Mouse (Mus musculus): ENCODE results near the gene Adamtsl3.

Adamtsl3 gene

DNA sequence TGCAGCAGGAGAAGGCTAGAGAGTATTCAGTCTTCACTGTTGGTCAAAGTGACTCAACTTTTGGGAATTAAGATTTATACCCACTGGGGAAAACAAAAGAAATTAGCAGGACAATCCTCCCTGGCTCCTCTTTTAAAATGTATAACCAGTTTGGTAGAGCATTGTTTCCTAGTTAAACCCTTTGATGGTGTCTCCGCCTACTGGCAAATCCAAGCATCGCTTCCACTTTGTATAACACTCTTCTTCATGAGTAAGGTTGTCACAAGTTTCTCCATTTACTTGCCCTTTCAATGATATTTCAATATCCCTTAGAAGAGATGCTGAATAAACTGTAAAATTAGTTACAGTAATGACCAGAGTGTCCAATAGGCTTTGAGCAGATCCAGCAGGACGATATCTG, 274.1 kb downstream of the Adamtsl3 start:
- in situ Hi-C loops (cut with MboI; ENCODE audit: low sequenced_read_pairs): no loop called here

DNA sequence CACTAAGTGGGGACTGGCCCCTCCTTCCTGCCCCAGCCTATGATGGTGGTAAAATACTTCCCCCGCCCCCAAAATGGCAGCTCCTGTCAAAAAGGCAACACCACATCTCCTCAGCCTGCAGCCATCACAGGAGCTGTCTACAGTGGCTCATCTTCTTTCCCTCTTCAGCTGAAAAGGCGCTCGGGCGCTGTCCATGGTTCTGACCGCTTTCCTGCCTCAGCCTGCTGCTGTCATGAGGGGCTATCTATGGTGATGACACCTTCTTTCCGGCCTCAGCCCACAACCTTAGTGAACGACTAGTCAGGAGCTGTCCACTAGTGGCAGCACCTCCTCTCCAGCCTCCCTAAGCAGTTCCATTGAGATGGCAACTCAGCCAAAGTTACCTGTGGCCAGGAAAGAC, 289.8 kb downstream of the Adamtsl3 start:
- in situ Hi-C loops (cut with MboI; ENCODE audit: low sequenced_read_pairs): no loop called here

DNA sequence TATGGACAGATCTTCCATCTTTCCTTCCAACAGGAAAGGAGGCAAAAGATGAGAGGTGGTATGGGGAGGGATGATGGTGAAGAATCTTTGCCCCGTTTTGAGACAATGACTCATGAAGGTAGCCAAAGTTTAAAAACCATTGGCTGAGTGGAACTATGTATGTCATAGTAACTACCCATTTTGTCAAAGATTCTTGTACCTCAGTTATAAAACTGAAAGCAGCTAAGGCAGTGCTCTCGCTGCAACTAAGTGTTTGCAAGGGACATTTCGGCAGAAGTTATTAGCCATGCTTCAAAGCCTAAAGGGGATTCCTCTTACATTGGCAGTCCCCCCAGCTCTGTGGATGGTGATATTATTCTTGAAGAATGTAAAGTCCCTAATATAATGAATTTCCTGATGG, 311.7 kb downstream of the Adamtsl3 start:
- in situ Hi-C loops (cut with MboI; ENCODE audit: low sequenced_read_pairs): no loop called here

GRCm38 (mm10) chr7:82647909-82648308, 312.4 kb downstream of the Adamtsl3 start:
- in situ Hi-C loops (cut with MboI; ENCODE audit: low sequenced_read_pairs): no loop called here

DNA sequence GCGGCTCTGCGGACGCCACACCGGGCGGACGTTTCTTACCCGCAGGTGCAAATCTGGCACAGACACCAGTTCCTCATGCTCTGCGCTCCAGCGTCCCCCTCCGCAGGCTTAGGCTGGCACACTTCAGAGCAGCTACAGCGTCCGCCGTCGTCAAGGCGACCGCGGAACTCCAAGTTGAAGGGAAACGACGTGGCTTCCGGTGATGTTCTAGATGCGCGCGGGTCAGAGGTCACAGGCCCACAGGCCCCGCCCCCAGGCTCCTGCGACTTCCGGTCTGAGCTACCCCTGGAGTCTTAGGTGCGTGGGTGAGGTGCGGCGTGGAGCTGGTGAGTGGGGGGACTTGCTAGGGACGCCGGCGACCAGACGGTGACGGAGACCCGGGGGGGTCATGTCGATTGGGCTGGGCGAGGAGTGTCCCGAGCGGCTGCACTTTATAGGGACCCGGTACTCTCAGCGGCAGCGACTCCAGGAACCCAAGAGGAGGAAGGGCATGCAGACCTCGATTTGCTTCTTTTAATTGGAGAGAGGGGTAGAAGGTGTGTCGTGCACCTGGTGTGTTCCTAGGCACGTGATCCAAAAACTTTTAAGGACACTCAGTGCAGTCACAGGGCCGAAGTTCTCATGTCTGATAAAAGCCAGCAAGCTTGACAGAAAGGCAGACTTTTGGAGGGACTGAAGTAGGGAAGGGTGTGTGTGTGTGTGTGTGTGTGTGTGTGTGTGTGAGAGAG, 313.0 kb downstream of the Adamtsl3 start, which contains the start of the genes Saxo2 and Efl1:
TSS of gene Saxo2 (minus strand) at position 176 of the 728 bp plus-strand sequence.
TSS of gene Efl1 (plus strand) at position 262 of the 728 bp plus-strand sequence.
- in situ Hi-C loops (cut with MboI; ENCODE audit: low sequenced_read_pairs): no loop called here

DNA sequence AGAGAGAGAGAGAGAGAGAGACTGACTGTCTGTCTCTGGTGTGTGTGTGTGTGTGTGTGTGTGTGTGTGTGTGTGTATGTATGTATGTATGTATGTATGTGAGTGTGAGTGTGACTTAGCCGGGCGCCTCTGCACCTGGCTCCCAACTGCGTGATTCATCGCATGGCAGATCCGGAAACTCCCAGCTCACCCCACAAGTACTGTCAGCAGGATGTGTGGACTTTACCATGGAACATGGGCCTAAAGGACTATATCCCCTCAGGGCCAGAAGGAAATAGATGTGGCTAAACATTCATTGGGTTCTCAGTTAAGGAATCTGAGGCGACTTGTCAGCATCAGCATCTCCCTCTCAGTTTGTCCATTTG, 313.6 kb downstream of the Adamtsl3 start:
- in situ Hi-C loops (cut with MboI; ENCODE audit: low sequenced_read_pairs): no loop called here
